Mouse (Mus musculus): ENCODE measurements around the gene Pias1. TPM values are rescaled to one million over a fixed set of nuclear protein-coding genes. Genes with fewer than 3 reads are reported as not detected.

Pias1 gene
- polyA plus RNA-seq (2014; fragmentation: Illumina TruSeq; extraction: RNeasy Lipid Tissue Mini Kit (QIAGEN cat#74804); ENCODE audit: insufficient read depth, low read depth, low replicate concordance) = 14.5 TPM

GRCm38 (mm10) chr9:62987824-62988223 lies at the start of gene Pias1:
Pias1 (minus strand) TSS chr9:62987924.

GRCm38 (mm10) chr9:62857719-62858261 lies 129.9 kb downstream of the Pias1 start, which contains the start of gene Calml4:
Calml4 (plus strand) TSS chr9:62858080.

GRCm38 (mm10) chr9:62838506-62839171 lies 149.1 kb downstream of the Pias1 start, which contains the start of gene Cln6:
Cln6 (plus strand) TSS chr9:62838785.

Other genes starting within 250 kb of the Pias1 start
- 14.5 TPM for gene Fem1b, start 176.0 kb downstream of the Pias1 start, polyA plus RNA-seq (2014; fragmentation: Illumina TruSeq; extraction: RNeasy Lipid Tissue Mini Kit (QIAGEN cat#74804); ENCODE audit: insufficient read depth, low read depth, low replicate concordance)
- 18.3 TPM for gene Cln6, start 149.1 kb downstream of the Pias1 start, polyA plus RNA-seq (2014; fragmentation: Illumina TruSeq; extraction: RNeasy Lipid Tissue Mini Kit (QIAGEN cat#74804); ENCODE audit: insufficient read depth, low read depth, low replicate concordance)
- 43.9 TPM for gene Calml4, start 129.8 kb downstream of the Pias1 start, polyA plus RNA-seq (2014; fragmentation: Illumina TruSeq; extraction: RNeasy Lipid Tissue Mini Kit (QIAGEN cat#74804); ENCODE audit: insufficient read depth, low read depth, low replicate concordance)
- not detected for gene Skor1, start 161.0 kb upstream of the Pias1 start, polyA plus RNA-seq (2014; fragmentation: Illumina TruSeq; extraction: RNeasy Lipid Tissue Mini Kit (QIAGEN cat#74804); ENCODE audit: insufficient read depth, low read depth, low replicate concordance)